Mouse (Mus musculus) liver, postnatal 0 days (tissue): ENCODE data around the gene Anapc5.

Experiments used
- CTCF ChIP-seq: sonication (generic); IDR thresholded peaks from 2 replicates; pipeline ENCODE4 v1.5.1; 2016; ENCODE audit warnings: antibody characterized with exemption, low read depth
- EP300 ChIP-seq: IDR thresholded peaks from 2 replicates; pipeline ENCODE4 v1.6.1; 2016; ENCODE audit warnings: antibody characterized with exemption, low read depth, mild to moderate bottlenecking

DNA sequence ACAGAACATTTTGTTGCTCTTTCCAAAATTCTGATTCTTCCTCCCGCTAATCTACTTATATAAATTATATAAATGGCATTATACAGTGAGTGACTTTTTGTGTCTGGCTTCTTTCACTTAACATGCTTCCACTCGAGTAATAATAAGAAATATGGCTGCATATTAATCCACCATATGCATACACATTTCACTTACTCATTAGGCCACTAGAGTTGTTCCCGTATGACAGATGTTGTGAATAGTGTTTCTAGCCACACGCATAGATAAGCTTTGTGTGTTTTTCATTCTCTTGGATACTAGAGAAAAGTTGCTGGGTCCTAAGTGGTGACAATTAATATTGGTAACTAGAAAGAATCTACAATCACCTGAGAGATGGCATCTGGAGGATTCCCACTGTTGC lies 65.5 kb downstream of the Anapc5 start:
- TF ChIP-seq CTCF (no peak), EP300 (no peak)
